Mouse (Mus musculus): ENCODE data around the gene Ercc1. TPM values are rescaled to one million over a fixed set of nuclear protein-coding genes. Genes with fewer than 3 reads are reported as not detected.

Gene Ercc1
- polyA plus RNA-seq (2015; fragmentation: Nextera tagmentation; extraction: Ambion mirVana), result 25.0 and 25.6 TPM in 2 replicates

GRCm38 (mm10) chr7:19344237-19344847 lies at the start of gene Ercc1:
TSS of gene Ercc1 (plus strand) at chr7:19344778.

GRCm38 (mm10) chr7:19309884-19310641 lies 34.5 kb upstream of the Ercc1 start, which contains the start of gene Fosb:
TSS of gene Fosb (minus strand) at chr7:19310051.

GRCm38 (mm10) chr7:19359299-19359891 lies 14.8 kb downstream of the Ercc1 start, which contains the start of the genes Cd3eap and Ppp1r13l:
TSS of gene Cd3eap (minus strand) at chr7:19359483.
TSS of gene Ppp1r13l (plus strand) at chr7:19359749.

GRCm38 (mm10) chr7:19381377-19382165 lies 37.0 kb downstream of the Ercc1 start, which contains the start of gene Ercc2:
TSS of gene Ercc2 (plus strand) at chr7:19382010.

GRCm38 (mm10) chr7:19403731-19404296 lies 59.2 kb downstream of the Ercc1 start, which contains the start of gene Klc3:
TSS of gene Klc3 (minus strand) at chr7:19404104.

GRCm38 (mm10) chr7:19404476-19404875 lies 59.9 kb downstream of the Ercc1 start, which contains the start of gene Ckm:
TSS of gene Ckm (plus strand) at chr7:19404776.

MicroRNA genes within 50 kb of the gene (microRNA counts, 519-probe panel; counts per million panel counts)
- microRNA mmu-miR-343, result 88.3 counts per million

Other genes starting within 250 kb of the Ercc1 start
- 0.25 and 0.51 TPM in 2 replicates for gene Gm4969, start 226.4 kb upstream of the Ercc1 start, polyA plus RNA-seq (2015; fragmentation: Nextera tagmentation; extraction: Ambion mirVana)
- 7.2 and 8.3 TPM in 2 replicates for gene Fbxo46, start 224.9 kb upstream of the Ercc1 start, polyA plus RNA-seq (2015; fragmentation: Nextera tagmentation; extraction: Ambion mirVana)
- gene Qpctl, start 195.5 kb upstream of the Ercc1 start, polyA plus RNA-seq (2015; fragmentation: Nextera tagmentation; extraction: Ambion mirVana), result 6.5 and 7.0 TPM in 2 replicates
- 84.5 and 92.5 TPM in 2 replicates for gene Snrpd2, start 195.1 kb upstream of the Ercc1 start, polyA plus RNA-seq (2015; fragmentation: Nextera tagmentation; extraction: Ambion mirVana)
- gene Gipr, start 178.7 kb upstream of the Ercc1 start, polyA plus RNA-seq (2015; fragmentation: Nextera tagmentation; extraction: Ambion mirVana), result 0.04 and 0.06 TPM in 2 replicates
- gene Eml2, start 168.4 kb upstream of the Ercc1 start, polyA plus RNA-seq (2015; fragmentation: Nextera tagmentation; extraction: Ambion mirVana), result 3.9 and 5.1 TPM in 2 replicates
- 0.59 and 0.81 TPM in 2 replicates for gene Gpr4, start 132.2 kb upstream of the Ercc1 start, polyA plus RNA-seq (2015; fragmentation: Nextera tagmentation; extraction: Ambion mirVana)
- 14.7 and 14.8 TPM in 2 replicates for gene Opa3, start 116.4 kb upstream of the Ercc1 start, polyA plus RNA-seq (2015; fragmentation: Nextera tagmentation; extraction: Ambion mirVana)
- gene Vasp, start 73.0 kb upstream of the Ercc1 start, polyA plus RNA-seq (2015; fragmentation: Nextera tagmentation; extraction: Ambion mirVana), result 71.2 and 86.4 TPM in 2 replicates
- 0.18 and 0.19 TPM in 2 replicates for gene Ppm1n, start 64.7 kb upstream of the Ercc1 start, polyA plus RNA-seq (2015; fragmentation: Nextera tagmentation; extraction: Ambion mirVana)
- 4.2 and 4.7 TPM in 2 replicates for gene Rtn2, start 62.2 kb upstream of the Ercc1 start, polyA plus RNA-seq (2015; fragmentation: Nextera tagmentation; extraction: Ambion mirVana)
- gene Fosb, start 34.7 kb upstream of the Ercc1 start, polyA plus RNA-seq (2015; fragmentation: Nextera tagmentation; extraction: Ambion mirVana), result 0.07 TPM in 1 of 2 replicates, not detected in the other
- 14.4 and 16.6 TPM in 2 replicates for gene Cd3eap, start 14.7 kb downstream of the Ercc1 start, polyA plus RNA-seq (2015; fragmentation: Nextera tagmentation; extraction: Ambion mirVana)
- 1.8 and 2.3 TPM in 2 replicates for gene Ppp1r13l, start 15.0 kb downstream of the Ercc1 start, polyA plus RNA-seq (2015; fragmentation: Nextera tagmentation; extraction: Ambion mirVana)
- gene Ercc2, start 37.2 kb downstream of the Ercc1 start, polyA plus RNA-seq (2015; fragmentation: Nextera tagmentation; extraction: Ambion mirVana), result 7.3 and 9.0 TPM in 2 replicates
- gene Klc3, start 59.3 kb downstream of the Ercc1 start, polyA plus RNA-seq (2015; fragmentation: Nextera tagmentation; extraction: Ambion mirVana), result 0.65 and 0.82 TPM in 2 replicates
- 0.96 and 1.4 TPM in 2 replicates for gene Ckm, start 60.0 kb downstream of the Ercc1 start, polyA plus RNA-seq (2015; fragmentation: Nextera tagmentation; extraction: Ambion mirVana)
- 2.9 and 3.6 TPM in 2 replicates for gene Mark4, start 114.0 kb downstream of the Ercc1 start, polyA plus RNA-seq (2015; fragmentation: Nextera tagmentation; extraction: Ambion mirVana)
- gene Exoc3l2, start 118.6 kb downstream of the Ercc1 start, polyA plus RNA-seq (2015; fragmentation: Nextera tagmentation; extraction: Ambion mirVana), result 1.3 and 2.0 TPM in 2 replicates
- gene Bloc1s3, start 163.6 kb downstream of the Ercc1 start, polyA plus RNA-seq (2015; fragmentation: Nextera tagmentation; extraction: Ambion mirVana), result 1.6 and 2.5 TPM in 2 replicates
- gene Trappc6a, start 163.6 kb downstream of the Ercc1 start, polyA plus RNA-seq (2015; fragmentation: Nextera tagmentation; extraction: Ambion mirVana), result 57.5 and 68.7 TPM in 2 replicates
- 0.08 TPM in 1 of 2 replicates, not detected in the other for gene Nkpd1, start 173.1 kb downstream of the Ercc1 start, polyA plus RNA-seq (2015; fragmentation: Nextera tagmentation; extraction: Ambion mirVana)
- 11.3 and 12.5 TPM in 2 replicates for gene Ppp1r37, start 218.3 kb downstream of the Ercc1 start, polyA plus RNA-seq (2015; fragmentation: Nextera tagmentation; extraction: Ambion mirVana)
- 1.8 and 1.9 TPM in 2 replicates for gene Zfp296, start 232.5 kb downstream of the Ercc1 start, polyA plus RNA-seq (2015; fragmentation: Nextera tagmentation; extraction: Ambion mirVana)
- gene Gemin7, start 232.8 kb downstream of the Ercc1 start, polyA plus RNA-seq (2015; fragmentation: Nextera tagmentation; extraction: Ambion mirVana), result 111 and 119 TPM in 2 replicates

All from spleen, postnatal 0 days (tissue).